Mouse (Mus musculus): ENCODE data around the gene Eva1c.

DNA sequence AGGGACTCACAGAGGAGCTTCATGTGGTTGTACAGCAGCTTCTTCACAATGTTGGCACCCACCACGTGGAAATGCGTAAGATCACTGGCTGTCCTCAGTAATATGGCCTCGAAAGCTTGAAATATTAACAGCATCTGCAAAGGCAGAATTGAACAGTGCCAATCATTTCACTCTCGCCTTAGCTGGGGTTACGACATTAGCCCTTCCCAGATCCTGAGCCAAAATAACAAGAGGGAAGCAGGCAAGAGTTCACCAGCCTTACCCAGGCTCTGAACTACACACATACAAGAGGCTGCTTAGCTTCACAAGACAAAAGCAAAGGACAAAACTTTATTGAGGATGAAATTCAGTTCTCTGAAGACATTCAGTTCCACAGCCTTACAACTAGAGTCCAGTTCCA is 22.1 kb upstream of the Eva1c start:
- no peak for TF ChIP-seq ZNF384 (IDR thresholded peaks at IDR 0.05; ENCODE audit: low read depth, low read length)
- TF ChIP-seq MAFK (IDR thresholded peaks at IDR 0.05; ENCODE audit: insufficient read depth, low read depth, low read length) = no peak
- TF ChIP-seq HCFC1 (IDR thresholded peaks at IDR 0.05; ENCODE audit: borderline replicate concordance, insufficient read depth, low read length) = no peak

All from ES-E14 (cell line).